In genomic region chrX:99285611-99286010, GRCm38 (mm10) we compare ENCODE assay signal across 9 mouse cellular contexts.
A peak's percentile ranks its signal among the peaks of the same experiment; 100 is the strongest.
DNase-seq lines count a peak whose midpoint lies in the region; ATAC-seq and TF ChIP-seq lines count a peak whose summit lies in the region.
"Had no signal": no experiment of that assay in that cellular context is flagged by ENCODE, and none has a peak within 500 bp of the region (broad histone marks: within the 10 kb centered on the region; RNA-seq: fewer than 3 reads in every experiment).

No protein-coding gene starts in this region.

- no peak overlapping the region for H3K4me3 ChIP-seq in forebrain, embryonic 14.5 days (ENCODE audit: low read depth, low read length)
- no peak overlapping the region for H3K4me3 ChIP-seq in hindbrain, embryonic 13.5 days
- H3K4me3 ChIP-seq in lung, postnatal 0 days (ENCODE audit: low read depth, low read length) = no peak overlapping the region

- H3K9me3 ChIP-seq in forebrain, embryonic 14.5 days (replicated peaks; ENCODE audit: control insufficient read depth, low read length) = no peaks in the 10 kb centered on the region
- no peaks in the 10 kb centered on the region for H3K9me3 ChIP-seq in hindbrain, embryonic 13.5 days
- H3K9me3 ChIP-seq in lung, postnatal 0 days (ENCODE audit: low read length) = no peaks in the 10 kb centered on the region

- 0 out of 2 replicates have a peak, but pooled peaks have one; percentile 4 for TF ChIP-seq CTCF in lung, postnatal 0 days (IDR thresholded peaks at IDR 0.05)

- H3K4me1 ChIP-seq in forebrain, embryonic 14.5 days (ENCODE audit: control insufficient read depth, insufficient read depth, low read length) = no peaks in the 10 kb centered on the region
- peaks cover 5% of the 10 kb centered on the region; the same call in 1 of the 2 replicates for H3K4me1 ChIP-seq in hindbrain, embryonic 13.5 days (replicated peaks)
- no peaks in the 10 kb centered on the region for H3K4me1 ChIP-seq in lung, postnatal 0 days (ENCODE audit: insufficient read depth, low read depth, low read length)

- H3K4me2 ChIP-seq in forebrain, embryonic 14.5 days (ENCODE audit: low read length) = no peak overlapping the region
- H3K4me2 ChIP-seq in hindbrain, embryonic 13.5 days = no peak overlapping the region
- no peak overlapping the region for H3K4me2 ChIP-seq in lung, postnatal 0 days (replicated peaks; ENCODE audit: low read depth, low read length)

- DNase-seq in right cerebral cortex, postnatal 4 days = peak; percentile 36
- no peak for DNase-seq in right cerebral cortex, adult 18-20 months
- DNase-seq in forebrain, embryonic 14.5 days (ENCODE audit: low spot score) = peak; percentile 68
- peak; percentile 74 for DNase-seq in lung, postnatal 0 days (ENCODE audit: low spot score)
- DNase-seq in yolk sac, embryonic 10.5 days (ENCODE audit: low spot score) = peak; percentile 44
- DNase-seq in spleen, postnatal 36 days (ENCODE audit: low spot score in 2 of 2) = no peak
- DNase-seq in layer of hippocampus, adult 9-11 months = no peak

- H3K27ac ChIP-seq in forebrain, embryonic 14.5 days (ENCODE audit: low read depth, low read length) = no peak overlapping the region; the same call in 1 of the 2 replicates
- 0 out of 2 replicates have a peak overlapping the region, but pooled peaks have one; percentile 18 for H3K27ac ChIP-seq in hindbrain, embryonic 13.5 days
- H3K27ac ChIP-seq in lung, postnatal 0 days (ENCODE audit: low read length) = 0 out of 2 replicates have a peak overlapping the region, but pooled peaks have one; percentile 51
- H3K27ac ChIP-seq: macrophage had no signal

- WGBS in forebrain, embryonic 14.5 days = 29% methylated on average over 9 of the region's 9 CpGs
- WGBS in hindbrain, embryonic 13.5 days = 27% methylated on average over 8 of the region's 9 CpGs
- 27% methylated on average over 8 of the region's 9 CpGs for WGBS in lung, postnatal 0 days

- H3K36me3 ChIP-seq in forebrain, embryonic 14.5 days (ENCODE audit: control insufficient read depth, insufficient read depth, low read length) = no peaks in the 10 kb centered on the region
- no peaks in the 10 kb centered on the region for H3K36me3 ChIP-seq in hindbrain, embryonic 13.5 days
- no peaks in the 10 kb centered on the region for H3K36me3 ChIP-seq in lung, postnatal 0 days (ENCODE audit: insufficient read depth, low read length)

- peak; percentile 77 for ATAC-seq in forebrain, embryonic 14.5 days
- peak; percentile 78 for ATAC-seq in hindbrain, embryonic 13.5 days (ENCODE audit: low FRiP score)
- ATAC-seq in lung, postnatal 0 days = peak; percentile 91

- no peaks in the 10 kb centered on the region; the same call in 1 of the 2 replicates for H3K27me3 ChIP-seq in forebrain, embryonic 14.5 days (replicated peaks; ENCODE audit: control insufficient read depth, insufficient read depth, low read length)
- peaks cover 76% of the 10 kb centered on the region for H3K27me3 ChIP-seq in hindbrain, embryonic 13.5 days
- H3K27me3 ChIP-seq in lung, postnatal 0 days (replicated peaks; ENCODE audit: insufficient read depth, low read length) = no peaks in the 10 kb centered on the region

- H3K9ac ChIP-seq in forebrain, embryonic 14.5 days (ENCODE audit: low read length) = no peak overlapping the region
- no peak overlapping the region for H3K9ac ChIP-seq in hindbrain, embryonic 13.5 days
- no peak overlapping the region for H3K9ac ChIP-seq in lung, postnatal 0 days (replicated peaks; ENCODE audit: low read depth)

- TF ChIP-seq EP300 in lung, postnatal 0 days (IDR thresholded peaks at IDR 0.05) = 0 out of 2 replicates have a peak, but pooled peaks have one; percentile 20

Comparison
In these comparisons a context has a peak if more than half of its experiments do, and no peak if none do; other contexts are left out.
1. DNase-seq: peak in right cerebral cortex, postnatal 4 days (single experiment), forebrain, embryonic 14.5 days (single experiment), lung, postnatal 0 days (single experiment) and yolk sac, embryonic 10.5 days (single experiment); none in right cerebral cortex, adult 18-20 months (single experiment), spleen, postnatal 36 days (0 of 2) and layer of hippocampus, adult 9-11 months (single experiment).
2. Peak in every context shown above with its lines, with median percentiles within 50 percentile points of each other: ATAC-seq.